Mouse (Mus musculus): ENCODE data around the gene Pidd1. TPM values are rescaled to one million over a fixed set of nuclear protein-coding genes. Genes with fewer than 3 reads are reported as not detected.
"Not testable (repeated sequence)": the region's sequence is repeated elsewhere in the genome, so short reads cannot be mapped to it uniquely, and the experiment has no call there.

Gene Pidd1
- polyA plus RNA-seq, 1 experiment: 5.6 TPM

GRCm38 (mm10) chr7:141447110-141447991 lies 3.5 kb upstream of the Pidd1 start, which contains the start of gene Rplp2:
TSS of gene Rplp2 (plus strand) at chr7:141447370.
- Histone ChIP-seq H3K4me1 (ENCODE audit: control insufficient read depth, insufficient read depth, low read length) (peaks cover 12% of the 10 kb centered on the region), H3K27ac (ENCODE audit: control insufficient read depth, insufficient read depth, low read depth, low read length) (peak within 1 kb of the TSS; percentile 92)
- TF ChIP-seq POLR2A (IDR thresholded peaks at IDR 0.05; ENCODE audit: control insufficient read depth, low read depth, low read length): peak; percentile 95
- TF ChIP-seq CTCF (IDR thresholded peaks at IDR 0.05; ENCODE audit: control insufficient read depth, insufficient read depth, insufficient replicate concordance, low read depth, low read length): no peak

GRCm38 (mm10) chr7:141446374-141446773 lies 2.5 kb upstream of the Pidd1 start:
- H3K4me1 ChIP-seq (ENCODE audit: control insufficient read depth, insufficient read depth, low read length): peaks cover 12% of the 10 kb centered on the region
- not testable (repeated sequence) for H3K4me3 ChIP-seq (ENCODE audit: control insufficient read depth, low read depth, low read length); H3K36me3 ChIP-seq (ENCODE audit: control insufficient read depth, insufficient read depth, low read length); H3K27ac ChIP-seq (ENCODE audit: control insufficient read depth, insufficient read depth, low read depth, low read length); H3K27me3 ChIP-seq (ENCODE audit: control insufficient read depth, insufficient read depth, low read length)

More at GRCm38 (mm10) chr7:141447110-141447991, 3.5 kb upstream of the Pidd1 start, which contains the start of gene Rplp2:
- no peaks in the 10 kb centered on the region for H3K27me3 ChIP-seq (ENCODE audit: control insufficient read depth, insufficient read depth, low read length)
- no peaks in the 10 kb centered on the region for H3K36me3 ChIP-seq (ENCODE audit: control insufficient read depth, insufficient read depth, low read length)
- H3K4me3 ChIP-seq (ENCODE audit: control insufficient read depth, low read depth, low read length): peak within 1 kb of the TSS; percentile 93

DNA sequence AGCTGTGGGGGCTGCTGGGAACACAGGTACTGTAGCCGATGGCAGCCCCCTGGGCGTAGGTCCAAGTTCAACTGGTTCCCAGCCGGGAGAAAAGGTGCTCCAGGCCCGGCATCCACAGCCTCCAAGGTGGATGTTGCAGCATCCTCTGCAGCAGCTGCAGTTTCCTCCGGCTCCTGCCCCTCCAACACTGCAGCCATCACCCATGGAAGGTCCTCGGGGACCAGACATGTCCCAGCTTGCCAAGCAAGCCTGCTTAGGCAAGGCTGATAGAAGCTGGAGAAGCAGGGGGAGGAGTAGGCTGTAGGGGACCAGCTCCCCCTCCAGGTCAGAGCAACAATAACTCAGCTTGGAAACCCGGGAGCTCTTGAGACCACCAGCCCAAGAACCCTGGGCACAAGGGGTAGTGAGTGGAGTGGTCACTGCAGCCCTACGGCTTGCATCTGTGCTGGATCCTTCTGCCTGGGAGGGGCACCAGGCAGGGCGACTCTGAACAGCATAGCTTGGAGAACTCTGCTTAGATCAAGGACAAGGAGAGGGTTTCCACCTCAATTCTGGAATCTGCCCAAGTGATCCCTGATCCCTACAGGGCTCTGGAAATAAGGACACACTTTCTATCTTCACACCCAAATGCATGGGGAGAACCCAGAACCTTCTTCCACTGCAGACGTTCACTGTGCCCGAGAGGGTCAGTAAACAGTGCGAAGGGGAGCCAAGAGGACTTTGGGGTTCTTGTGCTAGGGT lies 574 bp downstream of the Pidd1 start:
- no peak for TF ChIP-seq CTCF (IDR thresholded peaks at IDR 0.05; ENCODE audit: control insufficient read depth, insufficient read depth, insufficient replicate concordance, low read depth, low read length)
- H3K4me3 ChIP-seq (ENCODE audit: control insufficient read depth, low read depth, low read length): peak overlapping the region; percentile 44
- no peak overlapping the region for H3K27ac ChIP-seq (ENCODE audit: control insufficient read depth, insufficient read depth, low read depth, low read length)
- H3K36me3 ChIP-seq (ENCODE audit: control insufficient read depth, insufficient read depth, low read length): no peaks in the 10 kb centered on the region
- no peaks in the 10 kb centered on the region for H3K27me3 ChIP-seq (ENCODE audit: control insufficient read depth, insufficient read depth, low read length)
- peaks cover 9% of the 10 kb centered on the region for H3K4me1 ChIP-seq (ENCODE audit: control insufficient read depth, insufficient read depth, low read length)

DNA sequence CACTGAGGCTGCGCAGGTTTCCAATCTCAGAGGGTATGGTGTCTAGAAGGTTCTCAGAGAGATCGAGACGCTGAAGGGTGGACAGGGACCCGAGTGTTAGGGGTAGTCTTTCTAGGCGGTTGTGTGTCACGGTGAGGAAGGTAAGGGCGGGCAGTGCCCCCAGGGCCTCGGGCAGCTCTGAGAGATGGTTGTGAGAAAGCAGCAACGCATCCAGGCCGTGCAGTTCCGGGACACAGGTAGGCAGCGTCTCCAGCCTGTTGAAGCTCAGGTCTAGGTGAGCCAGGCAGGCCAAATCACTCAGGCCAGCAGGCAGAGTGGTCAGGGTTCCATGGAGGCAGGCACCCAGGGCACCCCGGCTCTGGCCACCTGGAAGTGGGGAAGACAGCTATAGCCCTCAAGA lies 1.6 kb downstream of the Pidd1 start:
- TF ChIP-seq POLR2A (IDR thresholded peaks at IDR 0.05; ENCODE audit: control insufficient read depth, low read depth, low read length) (no peak), CTCF (IDR thresholded peaks at IDR 0.05; ENCODE audit: control insufficient read depth, insufficient read depth, insufficient replicate concordance, low read depth, low read length) (no peak)
- Histone ChIP-seq H3K36me3 (ENCODE audit: control insufficient read depth, insufficient read depth, low read length) (no peaks in the 10 kb centered on the region), H3K4me1 (ENCODE audit: control insufficient read depth, insufficient read depth, low read length) (peaks cover 12% of the 10 kb centered on the region), H3K27ac (ENCODE audit: control insufficient read depth, insufficient read depth, low read depth, low read length) (no peak overlapping the region), H3K27me3 (ENCODE audit: control insufficient read depth, insufficient read depth, low read length) (no peaks in the 10 kb centered on the region), H3K4me3 (ENCODE audit: control insufficient read depth, low read depth, low read length) (no peak overlapping the region)

- TF ChIP-seq CTCF (IDR thresholded peaks at IDR 0.05; ENCODE audit: control insufficient read depth, insufficient read depth, insufficient replicate concordance, low read depth, low read length): no peak
- TF ChIP-seq POLR2A (IDR thresholded peaks at IDR 0.05; ENCODE audit: control insufficient read depth, low read depth, low read length): no peak
- H3K36me3 ChIP-seq (ENCODE audit: control insufficient read depth, insufficient read depth, low read length): no peaks in the 10 kb centered on the region
- H3K27ac ChIP-seq (ENCODE audit: control insufficient read depth, insufficient read depth, low read depth, low read length): no peak overlapping the region
- H3K4me1 ChIP-seq (ENCODE audit: control insufficient read depth, insufficient read depth, low read length): peaks cover 12% of the 10 kb centered on the region
- no peak overlapping the region for H3K4me3 ChIP-seq (ENCODE audit: control insufficient read depth, low read depth, low read length)
- H3K27me3 ChIP-seq (ENCODE audit: control insufficient read depth, insufficient read depth, low read length): no peaks in the 10 kb centered on the region
These were observed 2.4 kb downstream of the Pidd1 start for GRCm38 (mm10) chr7:141441460-141441859.

GRCm38 (mm10) chr7:141440613-141441012 lies 3.2 kb downstream of the Pidd1 start:
- Histone ChIP-seq H3K4me3 (ENCODE audit: control insufficient read depth, low read depth, low read length) (no peak overlapping the region), H3K27ac (ENCODE audit: control insufficient read depth, insufficient read depth, low read depth, low read length) (no peak overlapping the region), H3K27me3 (ENCODE audit: control insufficient read depth, insufficient read depth, low read length) (no peaks in the 10 kb centered on the region), H3K36me3 (ENCODE audit: control insufficient read depth, insufficient read depth, low read length) (no peaks in the 10 kb centered on the region), H3K4me1 (ENCODE audit: control insufficient read depth, insufficient read depth, low read length) (peaks cover 12% of the 10 kb centered on the region)
- TF ChIP-seq POLR2A (IDR thresholded peaks at IDR 0.05; ENCODE audit: control insufficient read depth, low read depth, low read length) (no peak), CTCF (IDR thresholded peaks at IDR 0.05; ENCODE audit: control insufficient read depth, insufficient read depth, insufficient replicate concordance, low read depth, low read length) (peak; percentile 50; the same call in 1 of the 2 replicates)

DNA sequence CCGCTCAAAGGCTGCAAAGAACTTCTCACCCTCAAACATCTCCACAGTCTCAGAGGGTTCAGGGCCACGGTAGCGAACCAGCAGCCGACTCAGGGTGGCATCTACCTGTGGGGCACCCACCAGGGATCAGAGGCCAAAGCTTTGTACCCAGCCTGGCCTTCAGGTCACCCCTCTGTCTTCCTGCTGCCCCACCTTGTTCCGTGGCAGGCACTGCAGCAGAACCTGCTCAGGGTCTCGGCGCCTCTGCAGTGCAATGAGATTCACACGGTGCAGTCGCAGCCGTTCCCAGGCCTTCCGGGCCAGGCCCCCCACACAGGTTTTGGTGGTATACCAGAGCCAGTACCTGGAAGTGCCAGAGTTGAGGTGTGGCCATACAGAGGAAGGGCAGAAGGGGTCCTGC lies 4.0 kb downstream of the Pidd1 start:
- TF ChIP-seq POLR2A (IDR thresholded peaks at IDR 0.05; ENCODE audit: control insufficient read depth, low read depth, low read length): no peak
- TF ChIP-seq CTCF (IDR thresholded peaks at IDR 0.05; ENCODE audit: control insufficient read depth, insufficient read depth, insufficient replicate concordance, low read depth, low read length): no peak
- H3K27me3 ChIP-seq (ENCODE audit: control insufficient read depth, insufficient read depth, low read length): no peaks in the 10 kb centered on the region
- no peak overlapping the region for H3K4me3 ChIP-seq (ENCODE audit: control insufficient read depth, low read depth, low read length)
- H3K4me1 ChIP-seq (ENCODE audit: control insufficient read depth, insufficient read depth, low read length): peaks cover 12% of the 10 kb centered on the region
- H3K36me3 ChIP-seq (ENCODE audit: control insufficient read depth, insufficient read depth, low read length): no peaks in the 10 kb centered on the region
- H3K27ac ChIP-seq (ENCODE audit: control insufficient read depth, insufficient read depth, low read depth, low read length): no peak overlapping the region

Data from testis, adult 2 months (tissue).